Mouse (Mus musculus): Measurements from ENCODE around the gene Tmem53.

GRCm38 (mm10) chr4:117262101-117262913 lies 10.6 kb downstream of the Tmem53 start:
- TF ChIP-seq CTCF (IDR thresholded peaks at IDR 0.05; ENCODE audit: borderline replicate concordance, insufficient read depth, low read length) (no peak), POLR2A (IDR thresholded peaks at IDR 0.05; ENCODE audit: low read depth, low read length) (no peak)
